Mouse (Mus musculus) kidney, postnatal 0 days (tissue): ENCODE measurements around the gene Rora. TPM values are rescaled to one million over a fixed set of nuclear protein-coding genes. Genes with fewer than 3 reads are reported as not detected.
A peak's percentile ranks its signal among the peaks of the same experiment; 100 is the strongest.

Experiments used
- ATAC-seq: fragments of 200-750 bp; cut with Nextera tagmentation; replicated peaks from 2 replicates; pipeline ENCODE4 v1.8.0; 2017; ENCODE audit warnings: low read depth, moderate number of reproducible peaks, moderate TSS enrichment, moderate library complexity; ENCODE audit not compliant: low FRiP score
- DNase-seq: peaks from one replicate; pipeline ENCODE4 v3.0.0-alpha.2; 2016; ENCODE audit warnings: low spot score
- H3K27ac ChIP-seq: fragments of 300-500 bp; sonication (generic); 2 replicates; pipeline ENCODE4 v1.5.1; 2014; ENCODE audit warnings: mild to moderate bottlenecking
- H3K27me3 ChIP-seq: fragments of 300-500 bp; sonication (generic); 2 replicates; pipeline ENCODE4 v1.6.1; 2014; ENCODE audit warnings: low read length, mixed read lengths; ENCODE audit not compliant: insufficient read depth
- H3K36me3 ChIP-seq: fragments of 300-500 bp; sonication (generic); 2 replicates; pipeline ENCODE4 v1.6.1; 2014; ENCODE audit warnings: low read length, mixed read lengths; ENCODE audit not compliant: insufficient read depth
- H3K4me1 ChIP-seq: fragments of 300-500 bp; sonication (generic); replicated peaks from 2 replicates; pipeline ENCODE4 v1.6.1; 2014; ENCODE audit warnings: antibody characterized with exemption, low read length, mixed read lengths; ENCODE audit not compliant: insufficient read depth
- H3K4me2 ChIP-seq: fragments of 300-500 bp; sonication (generic); 2 replicates; pipeline ENCODE4 v1.6.1; 2014; ENCODE audit warnings: mild to moderate bottlenecking, low read length, moderate library complexity, mixed read lengths
- H3K4me3 ChIP-seq: fragments of 300-500 bp; sonication (generic); replicated peaks from 2 replicates; pipeline ENCODE4 v1.5.1; 2014; ENCODE audit warnings: low read depth, low read length
- H3K9ac ChIP-seq: fragments of 300-500 bp; sonication (generic); 2 replicates; pipeline ENCODE4 v1.6.1; 2014; ENCODE audit warnings: low read depth, low read length
- H3K9me3 ChIP-seq: fragments of 300-500 bp; sonication (generic); replicated peaks from 2 replicates; pipeline ENCODE4 v1.6.1; 2016; ENCODE audit warnings: low read length, inconsistent platforms, mixed read lengths
- CTCF ChIP-seq: IDR thresholded peaks from 2 replicates; pipeline ENCODE4 v1.5.1; 2016; ENCODE audit warnings: antibody characterized with exemption, low read depth, mild to moderate bottlenecking, moderate library complexity
- WGBS: fragments of 180-500 bp; shearing (Covaris S2); extraction: QIAGEN DNeasy Blood & Tissue Kit; methylation state at CpG from one replicate; pipeline ENCODE4 v1.1.7; 2014; 5-methylcytosine and 5-hydroxymethylcytosine counted together
- polyA plus RNA-seq: library from polyadenylated mRNA; unstranded; fragments of >200 nt; fragmentation: Nextera tagmentation; extraction: Ambion mirVana; gene quantifications from 2 replicates; pipeline ENCODE4 v1.2.1, GENCODE M21; 2015

Rora gene
- polyA plus RNA-seq, 1 experiment from 2014 or later: 9.8 TPM

DNA sequence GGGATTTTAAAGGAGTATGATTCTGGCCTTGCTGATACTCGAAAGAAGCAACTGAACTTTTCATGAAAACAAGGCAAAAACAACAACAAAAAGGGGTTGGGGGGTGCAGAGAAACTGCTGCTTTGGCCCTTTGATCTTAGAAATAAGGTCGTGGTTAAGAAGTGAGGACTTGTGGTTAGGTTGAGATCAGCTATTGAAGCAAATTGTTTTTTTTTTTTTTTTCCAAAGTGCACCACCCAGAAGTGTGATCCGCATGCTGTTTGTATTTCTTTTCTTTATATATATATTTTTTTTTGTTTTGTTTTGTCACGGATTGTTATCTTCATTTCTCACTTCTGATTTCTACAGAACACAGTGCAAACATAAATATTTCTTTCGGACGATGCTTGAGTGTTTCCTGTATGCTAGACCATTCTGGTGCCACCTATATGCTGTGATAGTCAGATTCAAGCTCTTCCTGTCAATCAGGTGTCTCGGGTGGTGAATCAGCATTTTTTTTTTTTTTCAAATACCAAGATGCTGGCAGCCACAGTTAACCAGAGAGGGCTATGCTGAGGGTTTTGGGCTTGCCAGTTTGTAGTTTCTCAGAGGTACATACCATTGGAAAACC, 644.3 kb downstream of the Rora start:
- 81% methylated on average over 7 of the region's 7 CpGs for WGBS
- Histone ChIP-seq H3K9ac (no peak overlapping the region), H3K27me3 (no peaks in the 10 kb centered on the region), H3K4me2 (no peak overlapping the region), H3K4me3 (no peak overlapping the region), H3K9me3 (no peaks in the 10 kb centered on the region), H3K4me1 (0 out of 2 replicates have a peak, but pooled peaks cover 11% of the 10 kb centered on the region), H3K36me3 (no peaks in the 10 kb centered on the region), H3K27ac (no peak overlapping the region)
- TF ChIP-seq CTCF: no peak
- ATAC-seq: no peak
- DNase-seq: no peak

DNA sequence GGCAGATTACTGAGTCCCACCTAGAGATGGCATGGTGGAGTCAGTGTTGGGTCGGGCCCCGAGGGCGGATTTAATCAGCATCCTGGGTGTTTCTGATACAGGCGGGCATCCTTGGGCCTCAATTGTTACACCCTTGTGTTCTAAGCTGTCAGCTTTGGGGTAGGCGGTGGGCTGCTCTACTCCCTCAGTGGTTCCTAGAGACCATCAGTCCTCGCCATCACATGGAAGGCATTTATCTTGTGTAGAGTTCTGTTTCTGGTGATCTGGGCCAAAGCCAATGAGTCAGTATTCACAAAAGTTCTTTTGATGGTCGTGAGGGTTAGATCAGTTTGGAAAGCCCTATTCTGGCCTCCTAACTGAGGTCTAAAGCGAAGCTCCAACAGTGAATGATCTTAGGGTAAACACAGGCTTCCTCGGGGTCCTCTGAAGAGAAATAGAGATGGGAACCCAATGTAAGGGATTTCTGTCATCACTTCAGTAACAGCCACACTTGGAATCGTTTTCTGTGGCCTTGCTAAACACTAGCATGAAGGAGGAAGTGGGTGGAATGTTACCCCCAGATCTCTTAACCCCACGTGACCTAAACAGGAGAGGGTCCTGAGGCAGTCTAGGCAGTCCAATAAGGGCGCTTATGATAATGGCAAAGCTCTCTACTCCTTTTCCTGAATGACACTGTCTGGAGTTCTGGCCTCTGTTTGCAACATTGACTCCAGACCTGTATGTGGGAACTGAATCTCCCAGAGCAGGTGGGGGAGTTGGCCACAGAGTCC, 645.2 kb downstream of the Rora start:
- DNase-seq (no peak), ATAC-seq (no peak)
- no peak overlapping the region for H3K27ac ChIP-seq
- no peaks in the 10 kb centered on the region for H3K9me3 ChIP-seq
- no peak overlapping the region for H3K4me3 ChIP-seq
- H3K27me3 ChIP-seq: no peaks in the 10 kb centered on the region
- 77% methylated on average over 12 of the region's 12 CpGs for WGBS
- 0 out of 2 replicates have a peak, but pooled peaks cover 11% of the 10 kb centered on the region for H3K4me1 ChIP-seq
- no peak overlapping the region for H3K9ac ChIP-seq
- H3K4me2 ChIP-seq: no peak overlapping the region
- no peaks in the 10 kb centered on the region for H3K36me3 ChIP-seq
- TF ChIP-seq CTCF: no peak

DNA sequence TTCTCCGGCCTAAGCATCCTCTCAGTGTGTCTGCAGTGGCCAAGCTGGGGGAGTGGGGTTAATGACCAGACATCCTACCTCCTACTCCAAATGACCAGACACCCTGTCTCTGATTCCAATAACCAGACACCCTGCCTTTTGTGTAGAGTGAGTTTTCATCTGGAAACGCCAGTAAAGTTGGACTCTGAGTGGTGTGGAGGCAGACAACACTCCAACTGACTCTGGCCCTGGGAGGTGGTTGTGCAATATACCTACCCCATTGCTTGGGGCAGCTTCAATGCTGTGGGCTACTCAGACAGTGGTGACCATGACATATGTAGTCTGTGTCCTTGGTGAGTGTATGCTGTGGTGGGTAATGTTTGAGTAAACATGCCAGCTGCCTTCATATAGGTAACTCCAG, 645.9 kb downstream of the Rora start:
- Histone ChIP-seq H3K4me2 (no peak overlapping the region), H3K9me3 (no peaks in the 10 kb centered on the region), H3K4me1 (0 out of 2 replicates have a peak, but pooled peaks cover 11% of the 10 kb centered on the region), H3K9ac (no peak overlapping the region), H3K27me3 (no peaks in the 10 kb centered on the region), H3K27ac (no peak overlapping the region), H3K36me3 (no peaks in the 10 kb centered on the region), H3K4me3 (no peak overlapping the region)
- DNase-seq (no peak), ATAC-seq (no peak)
- 62% methylated on average over 2 of the region's 2 CpGs for WGBS
- no peak for TF ChIP-seq CTCF

GRCm38 (mm10) chr9:69300296-69300695, 646.7 kb downstream of the Rora start:
- H3K9ac ChIP-seq: no peak overlapping the region
- 93% methylated on average over 8 of the region's 8 CpGs for WGBS

GRCm38 (mm10) chr9:69301445-69301844, 647.9 kb downstream of the Rora start:
- 16% methylated on average over 9 of the region's 9 CpGs for WGBS
- TF ChIP-seq CTCF: no peak
- Histone ChIP-seq H3K36me3 (no peaks in the 10 kb centered on the region), H3K4me2 (peak overlapping the region; percentile 42), H3K27me3 (no peaks in the 10 kb centered on the region), H3K9ac (no peak overlapping the region), H3K9me3 (no peaks in the 10 kb centered on the region), H3K27ac (peak overlapping the region; percentile 51), H3K4me1 (peaks cover 11% of the 10 kb centered on the region; the same call in 1 of the 2 replicates), H3K4me3 (no peak overlapping the region)
- ATAC-seq (no peak), DNase-seq (peak; percentile 89)

More at GRCm38 (mm10) chr9:69300296-69300695, 646.7 kb downstream of the Rora start:
- H3K36me3 ChIP-seq: no peaks in the 10 kb centered on the region
- TF ChIP-seq CTCF: no peak
- DNase-seq (no peak), ATAC-seq (no peak)
- peaks cover 11% of the 10 kb centered on the region; the same call in 1 of the 2 replicates for H3K4me1 ChIP-seq
- H3K27me3 ChIP-seq: no peaks in the 10 kb centered on the region
- H3K27ac ChIP-seq: no peak overlapping the region
- no peaks in the 10 kb centered on the region for H3K9me3 ChIP-seq
- H3K4me3 ChIP-seq: no peak overlapping the region
- no peak overlapping the region for H3K4me2 ChIP-seq

- H3K4me2 ChIP-seq: peak overlapping the region; percentile 42; the same call in 1 of the 2 replicates
- ATAC-seq: no peak
- peak overlapping the region; percentile 51 for H3K27ac ChIP-seq
- no peak overlapping the region for H3K4me3 ChIP-seq
- no peak overlapping the region for H3K9ac ChIP-seq
- 29% methylated on average over 4 of the region's 4 CpGs for WGBS
- no peaks in the 10 kb centered on the region for H3K27me3 ChIP-seq
- TF ChIP-seq CTCF: no peak
- H3K36me3 ChIP-seq: no peaks in the 10 kb centered on the region
- H3K9me3 ChIP-seq: no peaks in the 10 kb centered on the region
- peaks cover 11% of the 10 kb centered on the region; the same call in 1 of the 2 replicates for H3K4me1 ChIP-seq
- peak; percentile 56 for DNase-seq
Observed at GRCm38 (mm10) chr9:69301955-69302354, 648.4 kb downstream of the Rora start.
